Mouse (Mus musculus): ENCODE results near the gene Tyw1. TPM values are rescaled to one million over a fixed set of nuclear protein-coding genes. Genes with fewer than 3 reads are reported as not detected.

Tyw1 gene
- polyA plus RNA-seq, 2 experiments = 15.3 to 25.3 TPM

- TF ChIP-seq POLR2A (IDR thresholded peaks at IDR 0.05; ENCODE audit: borderline replicate concordance, extremely low read depth, insufficient read depth, insufficient read length) = no peak
- DNase-seq (ENCODE audit: low spot score) = no peak
- Histone ChIP-seq H3K36me3 (ENCODE audit: control insufficient read depth, insufficient read depth, low read length) (peaks cover 31% of the 10 kb centered on the region), H3K4me2 (replicated peaks; ENCODE audit: low read depth, low read length, severe bottlenecking) (no peak overlapping the region), H3K27ac (replicated peaks; ENCODE audit: low read depth, low read length) (no peak overlapping the region), H3K27me3 (ENCODE audit: control insufficient read depth, insufficient read depth, low read length) (no peaks in the 10 kb centered on the region), H3K4me3 (replicated peaks; ENCODE audit: low read length) (no peak overlapping the region), H3K9me3 (ENCODE audit: control insufficient read depth, low read length) (no peaks in the 10 kb centered on the region), H3K4me1 (ENCODE audit: control insufficient read depth, insufficient read depth, low read length) (no peaks in the 10 kb centered on the region), H3K9ac (ENCODE audit: low read depth, low read length, severe bottlenecking) (no peak overlapping the region)
- ATAC-seq (ENCODE audit: low FRiP score, low read depth) = no peak
- WGBS = 93% methylated on average over 7 of the region's 7 CpGs
Measured at GRCm38 (mm10) chr5:130333566-130333965, 78.1 kb downstream of the Tyw1 start.

- H3K9me3 ChIP-seq (ENCODE audit: control insufficient read depth, low read length) = no peaks in the 10 kb centered on the region
- no peaks in the 10 kb centered on the region for H3K4me1 ChIP-seq (ENCODE audit: control insufficient read depth, insufficient read depth, low read length)
- peaks cover 31% of the 10 kb centered on the region for H3K36me3 ChIP-seq (ENCODE audit: control insufficient read depth, insufficient read depth, low read length)
- DNase-seq (ENCODE audit: low spot score) = no peak
- ATAC-seq (ENCODE audit: low FRiP score, low read depth) = no peak
- H3K4me3 ChIP-seq (replicated peaks; ENCODE audit: low read length) = no peak overlapping the region
- H3K4me2 ChIP-seq (replicated peaks; ENCODE audit: low read depth, low read length, severe bottlenecking) = no peak overlapping the region
- H3K9ac ChIP-seq (ENCODE audit: low read depth, low read length, severe bottlenecking) = no peak overlapping the region
- no peak for TF ChIP-seq POLR2A (IDR thresholded peaks at IDR 0.05; ENCODE audit: borderline replicate concordance, extremely low read depth, insufficient read depth, insufficient read length)
- 91% methylated on average over 11 of the region's 11 CpGs for WGBS
- no peak overlapping the region for H3K27ac ChIP-seq (replicated peaks; ENCODE audit: low read depth, low read length)
- H3K27me3 ChIP-seq (ENCODE audit: control insufficient read depth, insufficient read depth, low read length) = no peaks in the 10 kb centered on the region
Measured at GRCm38 (mm10) chr5:130333971-130334370, 78.6 kb downstream of the Tyw1 start.

- H3K9ac ChIP-seq (ENCODE audit: low read depth, low read length, severe bottlenecking) = no peak overlapping the region
- ATAC-seq (ENCODE audit: low FRiP score, low read depth) (no peak), DNase-seq (ENCODE audit: low spot score) (no peak)
- H3K4me2 ChIP-seq (replicated peaks; ENCODE audit: low read depth, low read length, severe bottlenecking) = no peak overlapping the region
- WGBS = 95% methylated on average over 4 of the region's 4 CpGs
- no peaks in the 10 kb centered on the region for H3K9me3 ChIP-seq (ENCODE audit: control insufficient read depth, low read length)
- H3K4me1 ChIP-seq (ENCODE audit: control insufficient read depth, insufficient read depth, low read length) = no peaks in the 10 kb centered on the region
- H3K27me3 ChIP-seq (ENCODE audit: control insufficient read depth, insufficient read depth, low read length) = no peaks in the 10 kb centered on the region
- TF ChIP-seq POLR2A (IDR thresholded peaks at IDR 0.05; ENCODE audit: borderline replicate concordance, extremely low read depth, insufficient read depth, insufficient read length) = no peak
- no peak overlapping the region for H3K4me3 ChIP-seq (replicated peaks; ENCODE audit: low read length)
- H3K36me3 ChIP-seq (ENCODE audit: control insufficient read depth, insufficient read depth, low read length) = peaks cover 38% of the 10 kb centered on the region
- no peak overlapping the region for H3K27ac ChIP-seq (replicated peaks; ENCODE audit: low read depth, low read length)
Measured at GRCm38 (mm10) chr5:130335462-130335861, 80.0 kb downstream of the Tyw1 start.

- H3K27me3 ChIP-seq (ENCODE audit: control insufficient read depth, insufficient read depth, low read length) = no peaks in the 10 kb centered on the region
- no peaks in the 10 kb centered on the region for H3K9me3 ChIP-seq (ENCODE audit: control insufficient read depth, low read length)
- H3K4me2 ChIP-seq (replicated peaks; ENCODE audit: low read depth, low read length, severe bottlenecking) = no peak overlapping the region
- H3K4me3 ChIP-seq (replicated peaks; ENCODE audit: low read length) = no peak overlapping the region
- DNase-seq (ENCODE audit: low spot score) (no peak), ATAC-seq (ENCODE audit: low FRiP score, low read depth) (no peak)
- no peak overlapping the region for H3K9ac ChIP-seq (ENCODE audit: low read depth, low read length, severe bottlenecking)
- WGBS = 94% methylated on average over 15 of the region's 15 CpGs
- no peaks in the 10 kb centered on the region for H3K4me1 ChIP-seq (ENCODE audit: control insufficient read depth, insufficient read depth, low read length)
- H3K27ac ChIP-seq (replicated peaks; ENCODE audit: low read depth, low read length) = no peak overlapping the region
- TF ChIP-seq POLR2A (IDR thresholded peaks at IDR 0.05; ENCODE audit: borderline replicate concordance, extremely low read depth, insufficient read depth, insufficient read length) = no peak
- H3K36me3 ChIP-seq (ENCODE audit: control insufficient read depth, insufficient read depth, low read length) = peaks cover 50% of the 10 kb centered on the region
Measured at GRCm38 (mm10) chr5:130340656-130341055, 85.2 kb downstream of the Tyw1 start.

- no peak for TF ChIP-seq POLR2A (IDR thresholded peaks at IDR 0.05; ENCODE audit: borderline replicate concordance, extremely low read depth, insufficient read depth, insufficient read length)
- Histone ChIP-seq H3K4me3 (replicated peaks; ENCODE audit: low read length) (no peak overlapping the region), H3K9me3 (ENCODE audit: control insufficient read depth, low read length) (no peaks in the 10 kb centered on the region; the same call in 1 of the 2 replicates), H3K27me3 (ENCODE audit: control insufficient read depth, insufficient read depth, low read length) (no peaks in the 10 kb centered on the region), H3K4me2 (replicated peaks; ENCODE audit: low read depth, low read length, severe bottlenecking) (no peak overlapping the region), H3K9ac (ENCODE audit: low read depth, low read length, severe bottlenecking) (no peak overlapping the region), H3K4me1 (ENCODE audit: control insufficient read depth, insufficient read depth, low read length) (no peaks in the 10 kb centered on the region), H3K27ac (replicated peaks; ENCODE audit: low read depth, low read length) (no peak overlapping the region), H3K36me3 (ENCODE audit: control insufficient read depth, insufficient read depth, low read length) (peaks cover 27% of the 10 kb centered on the region; the same call in 1 of the 2 replicates)
- WGBS = 96% methylated on average over 7 of the region's 7 CpGs
- DNase-seq (ENCODE audit: low spot score) (no peak), ATAC-seq (ENCODE audit: low FRiP score, low read depth) (no peak)
Measured at GRCm38 (mm10) chr5:130344999-130345398, 89.6 kb downstream of the Tyw1 start.

- no peak overlapping the region for H3K9ac ChIP-seq (ENCODE audit: low read depth, low read length, severe bottlenecking)
- no peak overlapping the region for H3K27ac ChIP-seq (replicated peaks; ENCODE audit: low read depth, low read length)
- no peak overlapping the region for H3K4me3 ChIP-seq (replicated peaks; ENCODE audit: low read length)
- no peak for ATAC-seq (ENCODE audit: low FRiP score, low read depth)
- no peaks in the 10 kb centered on the region; the same call in 1 of the 2 replicates for H3K9me3 ChIP-seq (ENCODE audit: control insufficient read depth, low read length)
- WGBS = 83% methylated on average over 2 of the region's 2 CpGs
- peaks cover 18% of the 10 kb centered on the region; the same call in 1 of the 2 replicates for H3K36me3 ChIP-seq (ENCODE audit: control insufficient read depth, insufficient read depth, low read length)
- H3K4me2 ChIP-seq (replicated peaks; ENCODE audit: low read depth, low read length, severe bottlenecking) = no peak overlapping the region
- H3K4me1 ChIP-seq (ENCODE audit: control insufficient read depth, insufficient read depth, low read length) = no peaks in the 10 kb centered on the region
- H3K27me3 ChIP-seq (ENCODE audit: control insufficient read depth, insufficient read depth, low read length) = no peaks in the 10 kb centered on the region
- DNase-seq (ENCODE audit: low spot score) = no peak
- TF ChIP-seq POLR2A (IDR thresholded peaks at IDR 0.05; ENCODE audit: borderline replicate concordance, extremely low read depth, insufficient read depth, insufficient read length) = no peak
Measured at GRCm38 (mm10) chr5:130345871-130346270, 90.5 kb downstream of the Tyw1 start.

All from limb, embryonic 14.5 days (tissue).